Mouse (Mus musculus): Measurements from ENCODE around the gene Gm28729. TPM values are rescaled to one million over a fixed set of nuclear protein-coding genes. Genes with fewer than 3 reads are reported as not detected.

The Gm28729 gene
- 0.45 and 0.49 TPM in 2 replicates for polyA plus RNA-seq (2012; rRNA removed)

GRCm38 (mm10) chr9:96524972-96525506 is at the start of gene Gm28729:
Gene Gm28729 (minus strand): TSS chr9:96525264.

DNA sequence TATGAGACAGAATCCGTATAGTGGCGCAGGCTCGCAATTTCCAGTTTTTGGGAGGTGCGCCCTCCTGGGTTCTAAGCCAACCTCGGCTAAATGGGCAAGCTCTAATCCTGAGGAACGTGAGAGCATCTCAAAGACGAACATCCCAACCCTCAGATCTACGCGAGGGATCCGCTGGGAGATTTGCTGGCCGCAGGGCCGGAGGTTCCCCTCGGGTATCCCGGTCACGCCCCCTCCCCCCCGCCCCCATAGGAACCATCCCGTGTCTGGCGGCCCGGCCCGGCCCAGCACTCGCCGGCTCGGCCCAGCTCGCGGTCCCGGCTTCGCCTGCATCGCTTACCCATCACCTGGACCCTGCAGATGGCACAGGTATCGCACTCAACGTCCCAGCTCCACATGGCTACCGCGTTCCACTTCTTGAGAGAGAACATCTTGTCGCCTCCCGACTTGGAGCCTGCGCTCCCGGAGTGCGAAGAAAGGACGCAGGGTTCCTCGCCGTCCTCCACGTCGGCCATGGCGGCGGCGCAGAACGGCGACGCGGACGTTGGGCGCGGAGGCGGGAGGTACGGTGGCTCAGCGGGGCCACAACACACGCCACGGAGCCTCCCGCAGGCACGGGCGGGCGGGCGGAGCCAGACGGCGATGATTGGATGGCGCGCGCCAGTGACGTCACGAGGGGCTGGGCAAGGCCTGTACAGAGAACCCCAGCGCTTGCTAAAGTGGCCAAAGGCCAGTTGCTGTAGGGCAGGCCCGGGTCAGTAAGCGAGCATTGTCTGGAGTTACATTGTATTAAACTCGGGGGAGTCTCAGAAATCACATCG is 46.8 kb downstream of the Gm28729 start, which contains the start of gene Rnf7:
Rnf7 (minus strand) TSS at position 605 of the 818 bp plus-strand sequence.

Other genes with a start within 250 kb of the Gm28729 start
- 33.2 and 37.9 TPM in 2 replicates for gene Atp1b3, start 160.8 kb downstream of the Gm28729 start, polyA plus RNA-seq (2012; rRNA removed)
- gene Rnf7, start 46.6 kb downstream of the Gm28729 start, polyA plus RNA-seq (2012; rRNA removed), result 134 and 140 TPM in 2 replicates
- 2.3 and 2.8 TPM in 2 replicates for gene Rasa2, start 106.4 kb upstream of the Gm28729 start, polyA plus RNA-seq (2012; rRNA removed)
- 8.5 and 9.5 TPM in 2 replicates for gene Zbtb38, start 227.6 kb upstream of the Gm28729 start, polyA plus RNA-seq (2012; rRNA removed)